Mouse (Mus musculus) lung, postnatal 0 days (tissue): ENCODE measurements around the gene Olfr47. TPM values are rescaled to one million over a fixed set of nuclear protein-coding genes. Genes with fewer than 3 reads are reported as not detected.
"Not testable (repeated sequence)": the region's sequence is repeated elsewhere in the genome, so short reads cannot be mapped to it uniquely, and the experiment has no call there.

Source experiments
- ATAC-seq: fragments of 200-750 bp; cut with Nextera tagmentation; 2 replicates; pipeline ENCODE4 v1.8.0; 2017; ENCODE audit warnings: moderate library complexity
- DNase-seq: peaks from one replicate; pipeline ENCODE4 v3.0.0-alpha.2; 2016; ENCODE audit warnings: low spot score
- H3K27ac ChIP-seq: fragments of 300-500 bp; sonication (generic); 2 replicates; pipeline ENCODE4 v1.5.1; 2014; ENCODE audit warnings: antibody characterized with exemption, mild to moderate bottlenecking, low read length, mixed read lengths
- H3K27me3 ChIP-seq: fragments of 300-500 bp; sonication (generic); replicated peaks from 2 replicates; pipeline ENCODE4 v1.6.1; 2014; ENCODE audit warnings: low read length, mixed read lengths; ENCODE audit not compliant: insufficient read depth
- H3K36me3 ChIP-seq: fragments of 300-500 bp; sonication (generic); 2 replicates; pipeline ENCODE4 v1.6.1; 2014; ENCODE audit warnings: low read length, mixed read lengths; ENCODE audit not compliant: insufficient read depth
- H3K4me1 ChIP-seq: fragments of 300-500 bp; sonication (generic); 2 replicates; pipeline ENCODE4 v1.6.1; 2014; ENCODE audit warnings: antibody characterized with exemption, low read depth, low read length, mixed read lengths; ENCODE audit not compliant: insufficient read depth
- H3K4me2 ChIP-seq: fragments of 300-500 bp; sonication (generic); replicated peaks from 2 replicates; pipeline ENCODE4 v1.6.1; 2014; ENCODE audit warnings: low read depth, mild to moderate bottlenecking, low read length, moderate library complexity, mixed read lengths
- H3K4me3 ChIP-seq: fragments of 300-500 bp; sonication (generic); 2 replicates; pipeline ENCODE4 v1.5.1; 2014; ENCODE audit warnings: low read depth, low read length
- H3K9ac ChIP-seq: fragments of 300-500 bp; sonication (generic); replicated peaks from 2 replicates; pipeline ENCODE4 v1.6.1; 2014; ENCODE audit warnings: low read depth, mild to moderate bottlenecking
- H3K9me3 ChIP-seq: fragments of 300-500 bp; sonication (generic); 2 replicates; pipeline ENCODE4 v1.6.1; 2016; ENCODE audit warnings: low read length, mixed read lengths
- CTCF ChIP-seq: IDR thresholded peaks from 2 replicates; pipeline ENCODE4 v1.5.1; 2016; ENCODE audit warnings: antibody characterized with exemption, mild to moderate bottlenecking
- EP300 ChIP-seq: IDR thresholded peaks from 2 replicates; pipeline ENCODE4 v1.6.1; 2016; ENCODE audit warnings: antibody characterized with exemption, mild to moderate bottlenecking, control low read depth
- WGBS: fragments of 180-500 bp; shearing (Covaris S2); extraction: QIAGEN DNeasy Blood & Tissue Kit; methylation state at CpG from one replicate; pipeline ENCODE4 v1.1.7; 2014; 5-methylcytosine and 5-hydroxymethylcytosine counted together
- polyA plus RNA-seq: library from polyadenylated mRNA; unstranded; fragments of >200 nt; fragmentation: Nextera tagmentation; extraction: Ambion mirVana; gene quantifications from 2 replicates; pipeline ENCODE4 v1.2.1, GENCODE M21; 2015

The Olfr47 gene
- polyA plus RNA-seq = not detected in 2 replicates

- not testable (repeated sequence) for H3K27ac ChIP-seq, H3K9ac ChIP-seq, H3K4me3 ChIP-seq, ATAC-seq, H3K36me3 ChIP-seq, H3K4me1 ChIP-seq, H3K9me3 ChIP-seq, H3K4me2 ChIP-seq, DNase-seq, H3K27me3 ChIP-seq
- WGBS = 73% methylated on average over 1 of the region's 1 CpGs
Measured at GRCm38 (mm10) chr6:43231255-43231654, at the start of gene Olfr47. Gene Olfr47 (plus strand): TSS chr6:43231529.

- no peak for TF ChIP-seq EP300
- no peak for TF ChIP-seq CTCF
- 40% methylated on average over 3 of the region's 3 CpGs for WGBS
- H3K27ac ChIP-seq = no peak overlapping the region
- H3K4me1 ChIP-seq = no peaks in the 10 kb centered on the region
- no peaks in the 10 kb centered on the region for H3K27me3 ChIP-seq
- DNase-seq (no peak), ATAC-seq (no peak)
- no peaks in the 10 kb centered on the region for H3K36me3 ChIP-seq
- no peak overlapping the region for H3K9ac ChIP-seq
- no peaks in the 10 kb centered on the region for H3K9me3 ChIP-seq
- no peak overlapping the region for H3K4me2 ChIP-seq
- no peak overlapping the region for H3K4me3 ChIP-seq
Measured at GRCm38 (mm10) chr6:43190986-43191385, 40.3 kb upstream of the Olfr47 start.

DNA sequence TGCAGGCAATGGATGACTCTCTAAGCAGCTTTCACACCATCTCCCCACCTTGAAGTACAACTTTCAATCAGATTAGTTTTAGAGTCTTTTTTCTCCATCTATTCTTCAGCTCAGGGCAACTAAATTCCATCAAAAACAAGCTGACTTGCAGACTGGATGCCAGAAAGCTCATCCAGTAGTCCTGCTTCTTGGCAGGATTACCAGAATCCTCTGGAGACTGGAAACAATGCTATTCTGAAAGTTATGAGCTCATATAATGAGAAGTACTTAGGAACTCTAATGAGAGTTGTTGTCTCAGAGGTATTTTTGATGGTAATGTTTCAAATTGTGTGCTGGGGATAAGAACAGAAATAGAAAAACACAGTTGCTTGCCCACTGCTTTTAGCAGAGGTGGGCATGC is 34.5 kb upstream of the Olfr47 start, which contains the start of gene Olfr435:
Olfr435 (plus strand) TSS at position 366 of the 400 bp plus-strand sequence.
- no peaks in the 10 kb centered on the region for H3K27me3 ChIP-seq
- H3K4me3 ChIP-seq = no peak within 1 kb of the TSS
- no peaks in the 10 kb centered on the region for H3K4me1 ChIP-seq
- no peak for ATAC-seq
- no peak within 1 kb of the TSS for H3K4me2 ChIP-seq
- H3K36me3 ChIP-seq = no peaks in the 10 kb centered on the region
- H3K27ac ChIP-seq = no peak within 1 kb of the TSS
- H3K9me3 ChIP-seq = no peaks in the 10 kb centered on the region
- H3K9ac ChIP-seq = no peak within 1 kb of the TSS
- DNase-seq = no peak
- no peak for TF ChIP-seq EP300
- no peak for TF ChIP-seq CTCF

DNA sequence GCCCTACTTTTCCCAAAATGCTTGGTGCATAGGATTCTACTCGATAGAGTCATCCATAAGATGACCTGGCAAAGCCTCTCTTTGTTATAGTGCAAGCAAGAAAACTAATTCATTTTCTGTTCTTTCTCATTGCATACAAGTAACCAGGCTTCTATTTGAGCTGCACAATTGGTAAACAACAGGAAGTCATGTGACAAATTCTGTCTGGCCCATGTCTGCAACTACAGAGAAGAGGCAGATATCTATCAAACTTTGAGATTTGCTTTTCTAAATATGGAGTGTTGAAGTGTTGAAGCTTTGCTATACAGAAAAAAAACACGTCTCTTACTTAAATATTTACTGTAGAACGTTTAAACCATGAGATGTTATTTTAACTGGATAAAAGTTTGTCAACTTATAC is 33.2 kb upstream of the Olfr47 start:
- Histone ChIP-seq H3K27me3 (no peaks in the 10 kb centered on the region), H3K4me2 (no peak overlapping the region), H3K9ac (no peak overlapping the region), H3K4me1 (no peaks in the 10 kb centered on the region), H3K4me3 (no peak overlapping the region), H3K27ac (no peak overlapping the region), H3K36me3 (no peaks in the 10 kb centered on the region), H3K9me3 (no peaks in the 10 kb centered on the region)
- 29% methylated on average over 3 of the region's 3 CpGs for WGBS
- no peak for ATAC-seq
- no peak for TF ChIP-seq EP300
- TF ChIP-seq CTCF = no peak
- DNase-seq = no peak

DNA sequence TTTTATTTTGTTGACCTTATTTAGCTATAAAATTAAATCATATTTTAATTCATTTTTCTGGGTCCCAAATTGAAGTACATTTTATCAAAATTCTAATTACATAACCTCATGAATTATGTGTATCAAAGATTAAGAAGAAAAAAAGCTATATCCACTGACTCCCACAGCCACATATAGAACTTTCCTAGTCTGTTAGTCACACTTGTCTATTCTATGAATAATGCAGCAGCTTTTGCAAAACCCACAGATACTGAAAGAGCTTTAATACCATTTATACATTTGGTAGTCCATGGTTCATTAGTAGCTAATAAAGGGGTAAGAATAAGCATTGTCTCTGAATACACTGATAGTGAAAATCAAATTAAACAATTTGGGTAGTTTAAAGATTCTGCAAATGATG is 28.5 kb upstream of the Olfr47 start:
- H3K9ac ChIP-seq = no peak overlapping the region
- H3K36me3 ChIP-seq = no peaks in the 10 kb centered on the region
- H3K9me3 ChIP-seq = no peaks in the 10 kb centered on the region
- H3K4me3 ChIP-seq = no peak overlapping the region
- ATAC-seq (no peak), DNase-seq (no peak)
- no peak for TF ChIP-seq EP300
- H3K27me3 ChIP-seq = no peaks in the 10 kb centered on the region
- no peak overlapping the region for H3K27ac ChIP-seq
- H3K4me1 ChIP-seq = no peaks in the 10 kb centered on the region
- H3K4me2 ChIP-seq = no peak overlapping the region

- Histone ChIP-seq H3K9me3 (no peaks in the 10 kb centered on the region), H3K27me3 (no peaks in the 10 kb centered on the region), H3K4me2 (no peak overlapping the region), H3K27ac (no peak overlapping the region), H3K4me3 (no peak overlapping the region), H3K4me1 (no peaks in the 10 kb centered on the region), H3K36me3 (no peaks in the 10 kb centered on the region), H3K9ac (no peak overlapping the region)
- DNase-seq = no peak
- WGBS = 32% methylated on average over 2 of the region's 2 CpGs
- no peak for TF ChIP-seq CTCF
- TF ChIP-seq EP300 = no peak
- ATAC-seq = no peak
Measured at GRCm38 (mm10) chr6:43205355-43205754, 26.0 kb upstream of the Olfr47 start.

DNA sequence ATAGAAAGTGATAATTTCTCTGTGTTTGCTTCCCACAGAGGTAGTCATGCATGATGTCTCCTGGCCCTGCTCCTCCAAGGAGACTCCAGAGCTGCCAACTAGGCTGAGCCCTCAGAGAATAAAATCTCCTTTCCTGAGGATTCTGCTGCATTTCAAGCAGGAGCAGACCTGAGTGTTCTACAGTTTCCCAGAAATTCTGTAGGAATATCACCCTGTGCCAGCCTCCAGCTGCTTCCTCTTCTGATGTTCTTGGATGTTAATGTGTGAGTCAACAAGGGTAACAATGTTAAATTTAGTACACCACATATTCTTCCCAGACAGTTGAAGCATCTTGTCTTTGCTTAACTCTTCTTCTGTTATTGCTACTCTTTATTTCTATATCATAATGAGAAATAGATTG is 18.5 kb upstream of the Olfr47 start, which contains the start of gene Olfr434:
Olfr434 (plus strand) TSS at position 149 of the 400 bp plus-strand sequence.
- H3K4me2 ChIP-seq, H3K36me3 ChIP-seq, DNase-seq, ATAC-seq, H3K4me3 ChIP-seq, H3K27me3 ChIP-seq, H3K9ac ChIP-seq, H3K9me3 ChIP-seq, H3K27ac ChIP-seq, H3K4me1 ChIP-seq: not testable (repeated sequence)
